Mouse (Mus musculus) liver, adult 2 months (tissue): Measurements from ENCODE around the gene Klhl23. TPM values are rescaled to one million over a fixed set of nuclear protein-coding genes. Genes with fewer than 3 reads are reported as not detected.
A peak's percentile ranks its signal among the peaks of the same experiment; 100 is the strongest.

ENCODE experiments used
- DNase-seq: peaks from one replicate; pipeline ENCODE4 v3.0.0-alpha.2; 2011; ENCODE audit warnings: low read depth, low spot score; ENCODE audit errors: extremely low read depth
- H3K27ac ChIP-seq: fragments of 200-500 bp; replicated peaks from 2 replicates; pipeline ENCODE4 v1.5.1; 2012; ENCODE audit warnings: low read depth, mild to moderate bottlenecking, control low read depth, inconsistent platforms, low read length; ENCODE audit not compliant: insufficient read depth
- H3K27me3 ChIP-seq: fragments of 200-500 bp; 2 replicates; pipeline ENCODE4 v1.6.1; 2012; ENCODE audit warnings: mild to moderate bottlenecking, moderate library complexity, low read length, inconsistent platforms; ENCODE audit not compliant: control insufficient read depth, insufficient read depth
- H3K36me3 ChIP-seq: fragments of 200-500 bp; 2 replicates; pipeline ENCODE4 v1.6.1; 2012; ENCODE audit warnings: low read length, inconsistent platforms; ENCODE audit not compliant: control insufficient read depth, insufficient read depth
- H3K4me1 ChIP-seq: fragments of 200-500 bp; 2 replicates; pipeline ENCODE4 v1.6.1; 2011; ENCODE audit warnings: low read length; ENCODE audit not compliant: control insufficient read depth, insufficient read depth
- H3K4me3 ChIP-seq: fragments of 200-500 bp; 2 replicates; pipeline ENCODE4 v1.5.1; 2011; ENCODE audit warnings: low read depth, mild to moderate bottlenecking, control low read depth, low read length, moderate library complexity; ENCODE audit not compliant: insufficient read depth
- H3K79me2 ChIP-seq: fragments of 200-500 bp; 2 replicates; pipeline ENCODE4 v1.6.1; 2012; ENCODE audit warnings: inconsistent platforms, mild to moderate bottlenecking, low read length, moderate library complexity; ENCODE audit not compliant: control insufficient read depth, insufficient read depth
- H3K9ac ChIP-seq: fragments of 200-500 bp; 2 replicates; pipeline ENCODE4 v1.6.1; 2012; ENCODE audit warnings: low read depth, mild to moderate bottlenecking, control low read depth, inconsistent platforms, low read length
- CTCF ChIP-seq: fragments of 200-500 bp; IDR thresholded peaks from 2 replicates; pipeline ENCODE4 v1.5.1; 2011; ENCODE audit warnings: low read depth, low read length, control low read depth
- POLR2A ChIP-seq: fragments of 200-500 bp; IDR thresholded peaks from 2 replicates; pipeline ENCODE4 v1.6.1; 2011; ENCODE audit warnings: low read length, control low read depth; ENCODE audit not compliant: insufficient read depth; ENCODE audit errors: extremely low read depth
- WGBS: fragments of 180-500 bp; shearing (Covaris S2); methylation state at CpG from one replicate; pipeline ENCODE4 v1.1.7; 2018; 5-methylcytosine and 5-hydroxymethylcytosine counted together
- polyA plus RNA-seq: library from polyadenylated mRNA; depleted of rRNA; stranded (reverse); fragments of >200 nt; gene quantifications from 2 replicates; pipeline ENCODE4 v1.2.3, GENCODE M21; 2012
- total RNA-seq: library from RNA; depleted of rRNA; stranded (reverse); fragments of >200 nt; gene quantifications from 2 replicates; pipeline ENCODE4 v1.2.3, GENCODE M21; 2014

Klhl23 gene
- total and polyA plus RNA-seq, 2 experiments, result 0.46 to 1.5 TPM

GRCm38 (mm10) chr2:69823129-69823677 lies 1.5 kb downstream of the Klhl23 start:
- H3K27ac ChIP-seq, result no peak overlapping the region
- peaks cover 9% of the 10 kb centered on the region for H3K27me3 ChIP-seq
- no peak for TF ChIP-seq POLR2A
- no peaks in the 10 kb centered on the region for H3K4me1 ChIP-seq
- WGBS, result 4% methylated on average over 44 of the region's 45 CpGs
- H3K36me3 ChIP-seq, result no peaks in the 10 kb centered on the region
- peak overlapping the region; percentile 82 for H3K4me3 ChIP-seq
- peak overlapping the region; percentile 83 for H3K9ac ChIP-seq
- H3K79me2 ChIP-seq, result no peaks in the 10 kb centered on the region
- no peak for DNase-seq

- no peak for DNase-seq
- TF ChIP-seq CTCF, result no peak
- TF ChIP-seq POLR2A, result no peak
- 83% methylated on average over 10 of the region's 10 CpGs for WGBS
- Histone ChIP-seq H3K36me3 (no peaks in the 10 kb centered on the region), H3K27me3 (peaks cover 9% of the 10 kb centered on the region), H3K79me2 (no peaks in the 10 kb centered on the region), H3K27ac (peak overlapping the region; percentile 51), H3K9ac (no peak overlapping the region), H3K4me3 (no peak overlapping the region), H3K4me1 (no peaks in the 10 kb centered on the region)
These were observed 4.2 kb downstream of the Klhl23 start for GRCm38 (mm10) chr2:69825898-69826297.

DNA sequence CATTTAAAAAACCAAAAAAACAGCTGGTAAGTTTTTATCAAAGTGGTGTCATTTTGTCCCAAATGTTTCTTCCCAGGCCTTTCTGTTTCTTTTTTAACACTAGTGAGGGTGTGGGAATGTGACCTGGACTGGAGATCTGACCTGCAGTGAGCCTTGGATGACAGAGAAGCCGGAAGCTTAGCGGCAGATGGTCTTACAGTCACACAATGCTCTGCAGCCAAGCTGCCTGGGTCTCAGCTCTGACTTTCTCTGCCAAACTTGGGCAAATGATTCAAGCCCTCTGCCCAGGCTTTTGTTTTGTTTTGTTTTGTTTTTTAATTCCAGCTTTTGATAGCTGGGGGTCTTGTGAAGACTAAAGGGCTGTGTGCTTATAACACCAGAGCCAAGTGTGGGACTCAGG lies 4.6 kb downstream of the Klhl23 start:
- H3K9ac ChIP-seq, result no peak overlapping the region
- TF ChIP-seq CTCF (no peak), POLR2A (no peak)
- DNase-seq, result peak; percentile 25

GRCm38 (mm10) chr2:69828031-69828430 lies 6.3 kb downstream of the Klhl23 start:
- DNase-seq, result no peak
- Histone ChIP-seq H3K4me1 (no peaks in the 10 kb centered on the region), H3K36me3 (no peaks in the 10 kb centered on the region), H3K4me3 (no peak overlapping the region), H3K79me2 (no peaks in the 10 kb centered on the region), H3K27me3 (peaks cover 2% of the 10 kb centered on the region; the same call in 1 of the 2 replicates), H3K27ac (no peak overlapping the region), H3K9ac (no peak overlapping the region)
- WGBS, result 54% methylated on average over 7 of the region's 7 CpGs
- TF ChIP-seq POLR2A, result no peak
- TF ChIP-seq CTCF, result no peak

More for the DNA sequence above, 4.6 kb downstream of the Klhl23 start:
- Histone ChIP-seq H3K4me3 (no peak overlapping the region), H3K36me3 (no peaks in the 10 kb centered on the region), H3K27me3 (peaks cover 9% of the 10 kb centered on the region), H3K79me2 (no peaks in the 10 kb centered on the region), H3K27ac (no peak overlapping the region), H3K4me1 (no peaks in the 10 kb centered on the region)
- 88% methylated on average over 2 of the region's 2 CpGs for WGBS

- H3K4me3 ChIP-seq, result no peak overlapping the region
- no peak overlapping the region for H3K27ac ChIP-seq
- no peak for TF ChIP-seq CTCF
- no peak for TF ChIP-seq POLR2A
- DNase-seq, result no peak
- 85% methylated on average over 2 of the region's 2 CpGs for WGBS
- no peaks in the 10 kb centered on the region for H3K27me3 ChIP-seq
- H3K36me3 ChIP-seq, result no peaks in the 10 kb centered on the region
- H3K79me2 ChIP-seq, result no peaks in the 10 kb centered on the region
- H3K4me1 ChIP-seq, result no peaks in the 10 kb centered on the region
- H3K9ac ChIP-seq, result no peak overlapping the region
These were observed 7.9 kb downstream of the Klhl23 start for GRCm38 (mm10) chr2:69829680-69830079.

DNA sequence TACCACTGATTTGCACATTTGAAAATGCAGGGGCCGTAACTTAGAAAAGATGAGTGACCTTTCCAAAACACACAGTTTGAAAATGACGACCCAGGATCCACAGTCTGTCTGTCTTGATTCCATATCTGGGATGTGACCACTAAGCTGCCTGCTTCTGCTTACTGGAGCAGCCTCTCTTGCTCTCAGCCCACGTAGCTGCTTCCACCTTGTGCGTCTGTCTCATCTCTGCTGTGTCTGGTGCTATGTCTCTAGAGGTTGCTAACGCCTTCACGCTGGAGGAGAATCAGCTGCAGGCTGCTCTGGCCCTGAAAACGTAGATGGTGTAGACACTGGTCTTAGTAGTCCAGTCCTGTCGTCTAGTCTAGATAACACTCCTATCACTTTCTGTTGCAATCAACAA lies 8.4 kb downstream of the Klhl23 start:
- WGBS, result 91% methylated on average over 8 of the region's 8 CpGs
- Histone ChIP-seq H3K4me1 (no peaks in the 10 kb centered on the region), H3K27ac (no peak overlapping the region), H3K79me2 (no peaks in the 10 kb centered on the region), H3K9ac (no peak overlapping the region), H3K27me3 (no peaks in the 10 kb centered on the region), H3K36me3 (no peaks in the 10 kb centered on the region), H3K4me3 (no peak overlapping the region)
- TF ChIP-seq POLR2A (no peak), CTCF (no peak)
- DNase-seq, result no peak
